Mouse (Mus musculus): ENCODE measurements around the gene Grid2. TPM values are rescaled to one million over a fixed set of nuclear protein-coding genes. Genes with fewer than 3 reads are reported as not detected.

The Grid2 gene
- polyA plus RNA-seq, 1 experiment from 2014 or later = 0.52 TPM

GRCm38 (mm10) chr6:64703659-64704058, 1448.0 kb downstream of the Grid2 start:
- H3K4me1 ChIP-seq (replicated peaks) = no peaks in the 10 kb centered on the region
- no peak overlapping the region for H3K4me2 ChIP-seq
- no peak for ATAC-seq (replicated peaks; ENCODE audit: insufficient number of reproducible peaks, insufficient read depth, low FRiP score, low read depth)
- no peak overlapping the region for H3K4me3 ChIP-seq
- H3K27me3 ChIP-seq = no peaks in the 10 kb centered on the region
- no peaks in the 10 kb centered on the region for H3K9me3 ChIP-seq (replicated peaks)
- 63% methylated on average over 2 of the region's 2 CpGs for WGBS
- H3K36me3 ChIP-seq = no peaks in the 10 kb centered on the region
- no peak overlapping the region for H3K9ac ChIP-seq
- no peak overlapping the region for H3K27ac ChIP-seq

GRCm38 (mm10) chr6:64727751-64728403, 1472.2 kb downstream of the Grid2 start:
- under 1% methylated on average over 29 of the region's 29 CpGs for WGBS
- Histone ChIP-seq H3K27me3 (peaks cover 56% of the 10 kb centered on the region), H3K9ac (peak overlapping the region; percentile 20; the same call in 1 of the 2 replicates), H3K9me3 (replicated peaks) (no peaks in the 10 kb centered on the region), H3K4me2 (peak overlapping the region; percentile 97), H3K36me3 (no peaks in the 10 kb centered on the region), H3K4me3 (peak overlapping the region; percentile 56), H3K4me1 (replicated peaks) (peaks cover 17% of the 10 kb centered on the region), H3K27ac (no peak overlapping the region)
- ATAC-seq (replicated peaks; ENCODE audit: insufficient number of reproducible peaks, insufficient read depth, low FRiP score, low read depth) = no peak

- Histone ChIP-seq H3K27me3 (peaks cover 63% of the 10 kb centered on the region), H3K9me3 (replicated peaks) (no peaks in the 10 kb centered on the region), H3K4me1 (replicated peaks) (peaks cover 17% of the 10 kb centered on the region), H3K4me2 (peak within 1 kb of the TSS; percentile 97), H3K27ac (no peak within 1 kb of the TSS), H3K36me3 (no peaks in the 10 kb centered on the region), H3K9ac (peak within 1 kb of the TSS; percentile 25), H3K4me3 (peak within 1 kb of the TSS; percentile 56)
- ATAC-seq (replicated peaks; ENCODE audit: insufficient number of reproducible peaks, insufficient read depth, low FRiP score, low read depth) = peak; percentile 87
- WGBS = under 1% methylated on average over 34 of the region's 34 CpGs
Observed at GRCm38 (mm10) chr6:64728499-64729198, 1473.0 kb downstream of the Grid2 start, which contains the start of gene Atoh1. Atoh1 (plus strand) TSS chr6:64729125.

- WGBS = under 1% methylated on average over 53 of the region's 53 CpGs
- Histone ChIP-seq H3K9ac (peak overlapping the region; percentile 14; the same call in 1 of the 2 replicates), H3K27me3 (peaks cover 70% of the 10 kb centered on the region), H3K9me3 (replicated peaks) (no peaks in the 10 kb centered on the region), H3K4me3 (peak overlapping the region; percentile 56), H3K27ac (no peak overlapping the region), H3K36me3 (no peaks in the 10 kb centered on the region), H3K4me1 (replicated peaks) (peaks cover 23% of the 10 kb centered on the region), H3K4me2 (peak overlapping the region; percentile 97)
- ATAC-seq (replicated peaks; ENCODE audit: insufficient number of reproducible peaks, insufficient read depth, low FRiP score, low read depth) = peak; percentile 33
Observed at GRCm38 (mm10) chr6:64729231-64730011, 1473.7 kb downstream of the Grid2 start.

- ATAC-seq (replicated peaks; ENCODE audit: insufficient number of reproducible peaks, insufficient read depth, low FRiP score, low read depth) = no peak
- WGBS = under 1% methylated on average over 19 of the region's 19 CpGs
Observed at GRCm38 (mm10) chr6:64730030-64730429, 1474.4 kb downstream of the Grid2 start.

GRCm38 (mm10) chr6:64730506-64731020, 1474.9 kb downstream of the Grid2 start:
- Histone ChIP-seq H3K4me2 (peak overlapping the region; percentile 97; the same call in 1 of the 2 replicates), H3K9me3 (replicated peaks) (no peaks in the 10 kb centered on the region), H3K4me3 (peak overlapping the region; percentile 56; the same call in 1 of the 2 replicates), H3K36me3 (no peaks in the 10 kb centered on the region), H3K27me3 (peaks cover 82% of the 10 kb centered on the region), H3K4me1 (replicated peaks) (peaks cover 28% of the 10 kb centered on the region), H3K27ac (no peak overlapping the region), H3K9ac (no peak overlapping the region)
- no peak for ATAC-seq (replicated peaks; ENCODE audit: insufficient number of reproducible peaks, insufficient read depth, low FRiP score, low read depth)
- WGBS = 9% methylated on average over 14 of the region's 14 CpGs

More at GRCm38 (mm10) chr6:64730030-64730429, 1474.4 kb downstream of the Grid2 start:
- Histone ChIP-seq H3K9me3 (replicated peaks) (no peaks in the 10 kb centered on the region), H3K36me3 (no peaks in the 10 kb centered on the region), H3K4me2 (peak overlapping the region; percentile 97), H3K27ac (no peak overlapping the region), H3K27me3 (peaks cover 76% of the 10 kb centered on the region), H3K4me3 (peak overlapping the region; percentile 56), H3K4me1 (replicated peaks) (peaks cover 28% of the 10 kb centered on the region), H3K9ac (no peak overlapping the region)

- 6% methylated on average over 7 of the region's 7 CpGs for WGBS
Observed at GRCm38 (mm10) chr6:64731126-64731525, 1475.5 kb downstream of the Grid2 start.

GRCm38 (mm10) chr6:64731621-64732320, 1476.1 kb downstream of the Grid2 start:
- Histone ChIP-seq H3K4me1 (replicated peaks) (peaks cover 28% of the 10 kb centered on the region), H3K9me3 (replicated peaks) (no peaks in the 10 kb centered on the region), H3K36me3 (no peaks in the 10 kb centered on the region), H3K4me2 (no peak overlapping the region), H3K4me3 (no peak overlapping the region), H3K27ac (no peak overlapping the region), H3K27me3 (peaks cover 92% of the 10 kb centered on the region), H3K9ac (no peak overlapping the region)
- ATAC-seq (replicated peaks; ENCODE audit: insufficient number of reproducible peaks, insufficient read depth, low FRiP score, low read depth) = no peak
- 7% methylated on average over 8 of the region's 8 CpGs for WGBS

More at GRCm38 (mm10) chr6:64731126-64731525, 1475.5 kb downstream of the Grid2 start:
- no peak overlapping the region for H3K4me2 ChIP-seq
- H3K9me3 ChIP-seq (replicated peaks) = no peaks in the 10 kb centered on the region
- H3K9ac ChIP-seq = no peak overlapping the region
- no peak for ATAC-seq (replicated peaks; ENCODE audit: insufficient number of reproducible peaks, insufficient read depth, low FRiP score, low read depth)
- no peaks in the 10 kb centered on the region for H3K36me3 ChIP-seq
- peaks cover 28% of the 10 kb centered on the region for H3K4me1 ChIP-seq (replicated peaks)
- H3K27me3 ChIP-seq = peaks cover 86% of the 10 kb centered on the region
- no peak overlapping the region for H3K27ac ChIP-seq
- no peak overlapping the region for H3K4me3 ChIP-seq

GRCm38 (mm10) chr6:64733311-64733710, 1477.6 kb downstream of the Grid2 start:
- 2% methylated on average over 4 of the region's 4 CpGs for WGBS
- no peak for ATAC-seq (replicated peaks; ENCODE audit: insufficient number of reproducible peaks, insufficient read depth, low FRiP score, low read depth)
- H3K9ac ChIP-seq = no peak overlapping the region

GRCm38 (mm10) chr6:64734441-64735320, 1479.0 kb downstream of the Grid2 start:
- WGBS = 2% methylated on average over 53 of the region's 54 CpGs

More at GRCm38 (mm10) chr6:64733311-64733710, 1477.6 kb downstream of the Grid2 start:
- H3K4me1 ChIP-seq (replicated peaks) = peaks cover 28% of the 10 kb centered on the region
- no peaks in the 10 kb centered on the region for H3K9me3 ChIP-seq (replicated peaks)
- no peak overlapping the region for H3K4me2 ChIP-seq
- no peaks in the 10 kb centered on the region for H3K36me3 ChIP-seq
- peaks cover 87% of the 10 kb centered on the region for H3K27me3 ChIP-seq
- no peak overlapping the region for H3K4me3 ChIP-seq
- H3K27ac ChIP-seq = no peak overlapping the region

More at GRCm38 (mm10) chr6:64734441-64735320, 1479.0 kb downstream of the Grid2 start:
- Histone ChIP-seq H3K4me3 (peak overlapping the region; percentile 54), H3K4me1 (replicated peaks) (peaks cover 15% of the 10 kb centered on the region), H3K9me3 (replicated peaks) (no peaks in the 10 kb centered on the region), H3K4me2 (peak overlapping the region; percentile 91), H3K27ac (no peak overlapping the region), H3K36me3 (no peaks in the 10 kb centered on the region), H3K27me3 (peaks cover 76% of the 10 kb centered on the region), H3K9ac (0 out of 2 replicates have a peak overlapping the region, but pooled peaks have one; percentile 14)
- ATAC-seq (replicated peaks; ENCODE audit: insufficient number of reproducible peaks, insufficient read depth, low FRiP score, low read depth) = no peak
